Mouse (Mus musculus) stomach, embryonic 15.5 days (tissue): ENCODE measurements around the gene Tmem38a. TPM values are rescaled to one million over a fixed set of nuclear protein-coding genes. Genes with fewer than 3 reads are reported as not detected.

ENCODE experiments used
- ATAC-seq: fragments of 200-750 bp; cut with Nextera tagmentation; 2 replicates; pipeline ENCODE4 v1.8.0; 2017; ENCODE audit warnings: low read depth, moderate number of reproducible peaks, moderate TSS enrichment; ENCODE audit not compliant: insufficient read depth, low FRiP score
- H3K27ac ChIP-seq: fragments of 300-500 bp; sonication (generic); 2 replicates; pipeline ENCODE4 v1.5.1; 2015; ENCODE audit warnings: mild to moderate bottlenecking, inconsistent platforms
- H3K27me3 ChIP-seq: fragments of 300-500 bp; sonication (generic); replicated peaks from 2 replicates; pipeline ENCODE4 v1.6.1; 2015; ENCODE audit warnings: inconsistent platforms
- H3K36me3 ChIP-seq: fragments of 300-500 bp; sonication (generic); 2 replicates; pipeline ENCODE4 v1.6.1; 2015; ENCODE audit warnings: inconsistent platforms
- H3K4me1 ChIP-seq: fragments of 300-500 bp; sonication (generic); 2 replicates; pipeline ENCODE4 v1.6.1; 2015; ENCODE audit warnings: inconsistent platforms
- H3K4me2 ChIP-seq: fragments of 300-500 bp; sonication (generic); 2 replicates; pipeline ENCODE4 v1.6.1; 2015; ENCODE audit warnings: mild to moderate bottlenecking, inconsistent platforms
- H3K4me3 ChIP-seq: fragments of 300-500 bp; sonication (generic); replicated peaks from 2 replicates; pipeline ENCODE4 v1.5.1; 2015; ENCODE audit warnings: inconsistent platforms
- H3K9ac ChIP-seq: fragments of 300-500 bp; sonication (generic); 2 replicates; pipeline ENCODE4 v1.6.1; 2015; ENCODE audit warnings: inconsistent platforms
- H3K9me3 ChIP-seq: fragments of 300-500 bp; sonication (generic); 2 replicates; pipeline ENCODE4 v1.6.1; 2016; ENCODE audit warnings: inconsistent platforms
- WGBS: fragments of 180-500 bp; shearing (Covaris S2); methylation state at CpG from one replicate; pipeline ENCODE4 v1.1.7; 2015; 5-methylcytosine and 5-hydroxymethylcytosine counted together
- microRNA-seq: library from miRNA; unstranded; fragments of <30 nt; microRNA quantifications from one replicate; pipeline ENCODE4, GENCODE M21; 2016
- polyA plus RNA-seq: library from polyadenylated mRNA; unstranded; fragments of >200 nt; fragmentation: Nextera tagmentation; extraction: Ambion mirVana; gene quantifications from 2 replicates; pipeline ENCODE4 v1.2.1, GENCODE M21; 2015

The Tmem38a gene
- polyA plus RNA-seq, 1 experiment from 2014 or later, result 19.2 TPM

DNA sequence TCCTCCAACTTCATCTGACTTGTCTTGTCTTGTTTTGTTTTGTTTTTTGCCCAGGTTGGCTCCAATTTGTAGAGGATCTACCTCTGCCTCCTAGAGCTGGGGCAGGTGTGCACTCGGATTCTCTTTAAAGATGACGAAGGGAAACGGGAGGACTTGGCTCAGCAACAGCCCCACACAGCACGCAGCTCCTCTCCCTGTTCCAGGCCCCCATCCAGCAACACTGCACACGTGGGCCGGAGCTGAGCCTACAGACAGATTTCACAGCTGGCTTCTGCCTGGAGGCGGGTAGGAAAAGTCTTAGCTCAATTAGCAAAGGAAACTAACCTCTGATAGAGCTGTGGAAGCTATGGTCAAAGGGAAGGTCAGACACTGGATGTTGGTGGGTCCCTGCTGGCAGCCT, 17.4 kb downstream of the Tmem38a start:
- 75% methylated on average over 7 of the region's 7 CpGs for WGBS
- Histone ChIP-seq H3K36me3 (no peaks in the 10 kb centered on the region), H3K9ac (no peak overlapping the region), H3K9me3 (no peaks in the 10 kb centered on the region), H3K4me1 (no peaks in the 10 kb centered on the region), H3K27me3 (no peaks in the 10 kb centered on the region), H3K27ac (no peak overlapping the region), H3K4me2 (no peak overlapping the region), H3K4me3 (no peak overlapping the region)
- ATAC-seq, result no peak

DNA sequence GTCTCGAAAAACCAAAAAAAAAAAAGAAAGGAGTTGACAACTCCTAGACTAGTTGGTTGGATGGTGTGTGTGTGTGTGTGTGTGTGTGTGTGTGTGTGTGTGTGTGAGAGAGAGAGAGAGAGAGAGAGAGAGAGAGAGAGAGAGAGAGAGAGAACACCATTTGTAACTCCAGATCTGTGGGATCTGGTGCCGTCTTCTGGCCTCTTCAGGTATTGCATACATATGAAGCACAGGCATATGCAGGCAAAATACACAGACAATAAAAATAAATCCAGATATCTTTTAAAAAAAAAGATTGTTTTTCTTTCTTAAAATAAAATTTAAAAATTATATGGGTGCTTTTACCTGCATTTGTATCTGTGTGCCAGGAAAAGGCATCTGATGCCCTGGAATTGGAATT, 18.3 kb downstream of the Tmem38a start:
- no peak for ATAC-seq
- Histone ChIP-seq H3K4me1 (no peaks in the 10 kb centered on the region), H3K36me3 (no peaks in the 10 kb centered on the region), H3K27me3 (no peaks in the 10 kb centered on the region), H3K4me2 (no peak overlapping the region), H3K27ac (no peak overlapping the region), H3K9me3 (no peaks in the 10 kb centered on the region), H3K9ac (no peak overlapping the region), H3K4me3 (no peak overlapping the region)
- WGBS, result 59% methylated on average over 2 of the region's 2 CpGs

Small RNA genes within 50 kb of the gene (microRNA-seq; reads per million reads assigned to microRNA genes)
- not detected for gene Gm28019

Other genes starting within 250 kb of the Tmem38a start
- 45.1 and 48.3 TPM in 2 replicates for gene Eps15l1, start 150.6 kb upstream of the Tmem38a start, polyA plus RNA-seq
- gene Calr3, start 128.2 kb upstream of the Tmem38a start, polyA plus RNA-seq, result 2.6 and 3.3 TPM in 2 replicates
- gene 1700030K09Rik, start 128.2 kb upstream of the Tmem38a start, polyA plus RNA-seq, result 13.3 and 14.5 TPM in 2 replicates
- 45.1 and 52.1 TPM in 2 replicates for gene Cherp, start 96.8 kb upstream of the Tmem38a start, polyA plus RNA-seq
- gene Slc35e1, start 79.4 kb upstream of the Tmem38a start, polyA plus RNA-seq, result 21.1 and 24.2 TPM in 2 replicates
- 14.4 and 15.6 TPM in 2 replicates for gene Med26, start 23.8 kb upstream of the Tmem38a start, polyA plus RNA-seq
- 120 and 122 TPM in 2 replicates for gene Smim7, start 967 bp upstream of the Tmem38a start, polyA plus RNA-seq
- gene Nwd1, start 74.7 kb downstream of the Tmem38a start, polyA plus RNA-seq, result 0.12 and 0.14 TPM in 2 replicates
- gene Sin3b, start 151.2 kb downstream of the Tmem38a start, polyA plus RNA-seq, result 143 and 148 TPM in 2 replicates
- gene F2rl3, start 189.8 kb downstream of the Tmem38a start, polyA plus RNA-seq, result 2.8 and 3.2 TPM in 2 replicates